Mouse (Mus musculus): ENCODE measurements around the gene Smarcal1. TPM values are rescaled to one million over a fixed set of nuclear protein-coding genes. Genes with fewer than 3 reads are reported as not detected.
A peak's percentile ranks its signal among the peaks of the same experiment; 100 is the strongest.

The Smarcal1 gene
- polyA plus RNA-seq, 1 experiment, result 25.3 TPM

- H3K4me1 ChIP-seq (ENCODE audit: control insufficient read depth, insufficient read depth, low read length), result no peaks in the 10 kb centered on the region
- WGBS, result 32% methylated on average over 9 of the region's 9 CpGs
- TF ChIP-seq POLR2A (IDR thresholded peaks at IDR 0.05; ENCODE audit: borderline replicate concordance, extremely low read depth, low read depth, low read length) (no peak), CTCF (IDR thresholded peaks at IDR 0.05; ENCODE audit: insufficient read depth, low read length) (no peak)
- H3K4me3 ChIP-seq (replicated peaks; ENCODE audit: extremely low read depth, low read depth, low read length), result no peak overlapping the region
- DNase-seq, result no peak
Measured at GRCm38 (mm10) chr1:72567056-72567455, 16.0 kb upstream of the Smarcal1 start.

- H3K4me3 ChIP-seq (replicated peaks; ENCODE audit: extremely low read depth, low read depth, low read length), result no peak overlapping the region
- TF ChIP-seq POLR2A (IDR thresholded peaks at IDR 0.05; ENCODE audit: borderline replicate concordance, extremely low read depth, low read depth, low read length), result no peak
- TF ChIP-seq CTCF (IDR thresholded peaks at IDR 0.05; ENCODE audit: insufficient read depth, low read length), result no peak
- WGBS, result 80% methylated on average over 8 of the region's 8 CpGs
- no peak for DNase-seq
- no peaks in the 10 kb centered on the region for H3K4me1 ChIP-seq (ENCODE audit: control insufficient read depth, insufficient read depth, low read length)
Measured at GRCm38 (mm10) chr1:72568725-72569124, 14.3 kb upstream of the Smarcal1 start.

GRCm38 (mm10) chr1:72574047-72574446 is 9.0 kb upstream of the Smarcal1 start:
- DNase-seq, result no peak
- TF ChIP-seq POLR2A (IDR thresholded peaks at IDR 0.05; ENCODE audit: borderline replicate concordance, extremely low read depth, low read depth, low read length) (no peak), CTCF (IDR thresholded peaks at IDR 0.05; ENCODE audit: insufficient read depth, low read length) (no peak)
- H3K4me1 ChIP-seq (ENCODE audit: control insufficient read depth, insufficient read depth, low read length), result no peaks in the 10 kb centered on the region
- no peak overlapping the region for H3K4me3 ChIP-seq (replicated peaks; ENCODE audit: extremely low read depth, low read depth, low read length)
- WGBS, result 57% methylated on average over 7 of the region's 7 CpGs

GRCm38 (mm10) chr1:72574608-72575007 is 8.4 kb upstream of the Smarcal1 start:
- H3K4me1 ChIP-seq (ENCODE audit: control insufficient read depth, insufficient read depth, low read length), result no peaks in the 10 kb centered on the region
- TF ChIP-seq CTCF (IDR thresholded peaks at IDR 0.05; ENCODE audit: insufficient read depth, low read length) (no peak), POLR2A (IDR thresholded peaks at IDR 0.05; ENCODE audit: borderline replicate concordance, extremely low read depth, low read depth, low read length) (no peak)
- DNase-seq, result no peak
- 35% methylated on average over 7 of the region's 7 CpGs for WGBS
- no peak overlapping the region for H3K4me3 ChIP-seq (replicated peaks; ENCODE audit: extremely low read depth, low read depth, low read length)

- WGBS, result 36% methylated on average over 4 of the region's 4 CpGs
- TF ChIP-seq CTCF (IDR thresholded peaks at IDR 0.05; ENCODE audit: insufficient read depth, low read length) (0 out of 2 replicates have a peak, but pooled peaks have one; percentile 31), POLR2A (IDR thresholded peaks at IDR 0.05; ENCODE audit: borderline replicate concordance, extremely low read depth, low read depth, low read length) (no peak)
- Histone ChIP-seq H3K4me3 (replicated peaks; ENCODE audit: extremely low read depth, low read depth, low read length) (no peak overlapping the region), H3K4me1 (ENCODE audit: control insufficient read depth, insufficient read depth, low read length) (no peaks in the 10 kb centered on the region)
- no peak for DNase-seq
Measured at GRCm38 (mm10) chr1:72575121-72575520, 7.9 kb upstream of the Smarcal1 start.

- no peak for DNase-seq
- Histone ChIP-seq H3K4me3 (replicated peaks; ENCODE audit: extremely low read depth, low read depth, low read length) (no peak overlapping the region), H3K4me1 (ENCODE audit: control insufficient read depth, insufficient read depth, low read length) (no peaks in the 10 kb centered on the region)
- TF ChIP-seq POLR2A (IDR thresholded peaks at IDR 0.05; ENCODE audit: borderline replicate concordance, extremely low read depth, low read depth, low read length) (no peak), CTCF (IDR thresholded peaks at IDR 0.05; ENCODE audit: insufficient read depth, low read length) (no peak)
- WGBS, result 38% methylated on average over 12 of the region's 12 CpGs
Measured at GRCm38 (mm10) chr1:72577481-72577922, 5.5 kb upstream of the Smarcal1 start.

GRCm38 (mm10) chr1:72578351-72578750 is 4.7 kb upstream of the Smarcal1 start:
- no peak for DNase-seq
- WGBS, result 29% methylated on average over 15 of the region's 15 CpGs
- no peak overlapping the region for H3K4me3 ChIP-seq (replicated peaks; ENCODE audit: extremely low read depth, low read depth, low read length)
- no peak for TF ChIP-seq CTCF (IDR thresholded peaks at IDR 0.05; ENCODE audit: insufficient read depth, low read length)
- no peak for TF ChIP-seq POLR2A (IDR thresholded peaks at IDR 0.05; ENCODE audit: borderline replicate concordance, extremely low read depth, low read depth, low read length)
- no peaks in the 10 kb centered on the region for H3K4me1 ChIP-seq (ENCODE audit: control insufficient read depth, insufficient read depth, low read length)

GRCm38 (mm10) chr1:72578806-72579205 is 4.2 kb upstream of the Smarcal1 start:
- TF ChIP-seq CTCF (IDR thresholded peaks at IDR 0.05; ENCODE audit: insufficient read depth, low read length), result no peak
- TF ChIP-seq POLR2A (IDR thresholded peaks at IDR 0.05; ENCODE audit: borderline replicate concordance, extremely low read depth, low read depth, low read length), result no peak
- no peak overlapping the region for H3K4me3 ChIP-seq (replicated peaks; ENCODE audit: extremely low read depth, low read depth, low read length)
- no peaks in the 10 kb centered on the region; the same call in 1 of the 2 replicates for H3K4me1 ChIP-seq (ENCODE audit: control insufficient read depth, insufficient read depth, low read length)
- 29% methylated on average over 4 of the region's 4 CpGs for WGBS
- DNase-seq, result no peak

- no peak for DNase-seq
- no peak overlapping the region for H3K4me3 ChIP-seq (replicated peaks; ENCODE audit: extremely low read depth, low read depth, low read length)
- no peaks in the 10 kb centered on the region; the same call in 1 of the 2 replicates for H3K4me1 ChIP-seq (ENCODE audit: control insufficient read depth, insufficient read depth, low read length)
- TF ChIP-seq POLR2A (IDR thresholded peaks at IDR 0.05; ENCODE audit: borderline replicate concordance, extremely low read depth, low read depth, low read length), result no peak
- TF ChIP-seq CTCF (IDR thresholded peaks at IDR 0.05; ENCODE audit: insufficient read depth, low read length), result no peak
- 59% methylated on average over 4 of the region's 4 CpGs for WGBS
Measured at GRCm38 (mm10) chr1:72583906-72584305, 855 bp downstream of the Smarcal1 start.

- WGBS, result 88% methylated on average over 17 of the region's 17 CpGs
Measured at GRCm38 (mm10) chr1:72585971-72586875, 3.2 kb downstream of the Smarcal1 start.

More at GRCm38 (mm10) chr1:72585971-72586875, 3.2 kb downstream of the Smarcal1 start:
- no peak for TF ChIP-seq CTCF (IDR thresholded peaks at IDR 0.05; ENCODE audit: insufficient read depth, low read length)
- TF ChIP-seq POLR2A (IDR thresholded peaks at IDR 0.05; ENCODE audit: borderline replicate concordance, extremely low read depth, low read depth, low read length), result no peak
- H3K4me1 ChIP-seq (ENCODE audit: control insufficient read depth, insufficient read depth, low read length), result no peaks in the 10 kb centered on the region; the same call in 1 of the 2 replicates
- H3K4me3 ChIP-seq (replicated peaks; ENCODE audit: extremely low read depth, low read depth, low read length), result no peak overlapping the region
- DNase-seq, result no peak
